Mouse (Mus musculus) common myeloid progenitor, adult 5-6 weeks (primary cell): ENCODE results near the gene Tbc1d2b. TPM values are rescaled to one million over a fixed set of nuclear protein-coding genes. Genes with fewer than 3 reads are reported as not detected.

Source experiments
- ATAC-seq: replicated peaks from 2 replicates; pipeline ENCODE4 v1.8.0; 2016; ENCODE audit warnings: low read depth, mild to moderate bottlenecking, moderate TSS enrichment, inconsistent platforms; ENCODE audit not compliant: poor library complexity, severe bottlenecking
- total RNA-seq: library from RNA; stranded (forward); fragments of 200-1000, 187-1606 nt; gene quantifications from 2 replicates; pipeline ENCODE4 v1.2.3, GENCODE M21; 2017

Tbc1d2b gene
- total RNA-seq, 1 experiment from 2014 or later = 61.3 TPM

DNA sequence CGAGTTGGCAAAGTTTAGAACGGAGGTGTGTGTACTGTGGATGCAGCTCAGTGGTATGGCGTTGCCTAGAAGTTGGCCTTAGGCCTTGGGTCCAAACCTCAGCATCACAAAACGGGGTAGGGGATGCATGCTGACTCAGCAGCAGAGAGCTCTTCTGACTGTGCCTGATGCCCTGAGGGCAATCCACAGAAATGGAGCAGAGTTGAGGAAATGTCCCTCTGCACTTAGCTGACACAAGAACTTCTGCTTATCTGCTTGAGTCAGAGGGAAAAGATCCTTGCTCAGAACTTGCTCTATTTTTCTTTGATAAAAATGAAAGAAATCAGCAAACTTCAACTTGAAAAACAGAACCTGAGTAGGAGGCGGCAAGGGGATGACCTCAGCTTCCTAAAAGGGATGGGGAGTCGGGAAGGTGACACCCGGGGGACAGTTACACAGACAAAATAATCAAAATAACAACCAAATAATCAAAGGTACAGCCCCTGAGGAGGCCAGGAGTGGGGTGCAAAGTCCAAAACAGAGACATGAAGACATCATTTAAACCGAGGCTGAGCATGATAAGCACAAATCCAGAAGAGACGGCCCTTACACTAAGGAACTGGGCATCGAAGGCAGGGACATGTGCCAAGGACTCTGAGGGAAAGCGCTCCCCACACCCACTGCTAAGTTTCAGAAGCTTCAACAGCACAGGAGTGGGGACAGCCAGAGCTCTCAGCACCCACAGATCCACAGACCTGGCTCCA, 54.2 kb downstream of the Tbc1d2b start:
- ATAC-seq = no peak

DNA sequence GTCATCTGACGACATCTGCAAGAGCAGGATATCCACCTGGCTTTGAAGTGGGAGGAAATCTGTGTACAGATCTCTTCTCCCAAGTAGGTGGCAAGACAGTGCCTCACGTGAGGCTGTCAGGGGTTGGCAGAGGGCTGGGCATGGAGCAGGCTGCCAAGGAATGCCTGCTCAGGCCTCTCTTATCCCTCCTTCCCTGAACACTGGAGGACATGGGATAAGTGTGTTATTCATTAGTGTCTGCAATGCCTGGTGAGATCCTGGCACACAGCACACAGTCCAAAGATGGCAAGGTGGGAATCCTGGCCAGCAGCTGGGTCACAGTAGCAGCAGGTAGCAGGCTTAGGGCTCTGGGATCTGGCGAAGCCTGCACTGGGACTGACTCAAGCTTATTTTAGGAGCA, 57.5 kb downstream of the Tbc1d2b start:
- ATAC-seq = no peak

- ATAC-seq = no peak
These were observed 61.9 kb downstream of the Tbc1d2b start for GRCm38 (mm10) chr9:90208655-90209054.

DNA sequence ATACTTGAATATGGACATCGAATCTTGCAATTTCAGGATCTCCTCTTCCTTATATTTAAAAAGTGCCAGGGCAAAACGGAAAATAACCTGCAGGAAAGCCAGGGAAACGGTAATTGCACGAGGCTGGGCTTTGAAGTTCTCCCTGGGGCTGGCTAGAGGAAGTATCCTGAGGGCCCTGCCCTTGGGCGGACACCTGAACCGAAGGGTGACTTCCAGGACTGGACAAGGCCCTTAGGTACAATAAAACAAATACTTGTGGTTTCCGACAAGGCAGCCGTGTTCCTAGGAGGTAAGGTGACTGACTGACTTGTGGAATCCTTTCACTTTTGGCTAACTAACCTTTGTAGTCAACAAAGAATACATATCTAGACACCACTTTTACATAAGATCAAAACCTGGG, 62.8 kb downstream of the Tbc1d2b start:
- ATAC-seq = no peak

DNA sequence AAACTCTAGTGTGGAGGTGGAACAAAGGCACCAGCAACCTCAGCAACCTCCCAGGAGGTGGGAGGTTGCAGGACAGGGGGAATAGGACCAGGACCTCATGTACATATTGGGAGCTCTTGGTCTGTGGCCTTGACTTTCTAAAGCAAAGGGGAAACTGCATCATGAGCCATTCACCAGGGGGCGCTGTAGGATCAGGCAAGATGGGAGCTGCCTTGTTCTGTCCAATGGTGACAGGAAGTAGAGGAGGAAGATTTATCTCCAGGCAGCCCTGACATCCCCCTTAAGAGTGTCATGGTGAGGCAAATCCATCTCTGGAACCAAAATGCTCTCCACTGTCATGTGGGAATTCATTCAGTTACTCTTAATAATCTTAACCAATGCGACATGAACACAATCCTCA, 64.1 kb downstream of the Tbc1d2b start:
- peak; percentile 73 for ATAC-seq

GRCm38 (mm10) chr9:90204396-90204915, 66.1 kb downstream of the Tbc1d2b start:
- ATAC-seq = no peak

DNA sequence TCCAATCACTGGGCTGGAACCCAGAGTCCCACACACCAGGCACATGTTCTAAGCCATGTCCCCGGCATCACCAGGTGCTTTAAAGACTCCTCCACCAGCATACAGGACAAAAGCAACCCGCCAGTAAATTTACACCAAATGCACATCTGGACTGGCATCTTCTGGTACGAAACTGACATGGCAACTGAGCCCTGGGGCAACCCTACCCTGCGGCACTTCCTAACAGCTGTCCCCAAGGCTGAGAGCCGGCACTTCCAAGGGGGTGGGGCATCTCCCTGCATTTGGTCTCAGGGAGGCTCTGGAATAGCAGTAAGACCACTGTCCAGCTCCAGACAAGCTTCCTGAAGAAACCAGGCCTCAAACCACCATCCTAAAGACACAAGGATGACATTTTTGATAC, 67.4 kb downstream of the Tbc1d2b start:
- no peak for ATAC-seq

DNA sequence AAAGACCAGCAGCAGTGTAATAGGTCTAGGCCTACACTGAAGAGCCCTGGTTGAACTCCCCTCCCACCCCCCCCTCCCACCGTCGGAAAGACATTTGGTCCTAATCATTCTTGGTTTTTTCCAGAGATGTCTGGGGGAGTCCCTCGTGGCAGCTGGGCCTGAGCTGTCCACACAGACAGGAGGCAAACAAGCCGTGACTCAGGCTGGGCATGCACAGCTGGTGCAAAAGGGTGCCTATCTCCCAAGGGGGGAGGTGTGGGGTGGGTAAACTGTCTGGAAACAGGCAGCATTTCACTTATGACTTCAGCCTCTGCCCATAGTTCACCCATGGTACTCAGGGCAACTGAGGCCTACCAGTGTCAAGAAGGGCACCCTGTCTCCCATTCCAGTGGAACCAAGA, 69.1 kb downstream of the Tbc1d2b start:
- no peak for ATAC-seq

- no peak for ATAC-seq
These were observed 69.5 kb downstream of the Tbc1d2b start for GRCm38 (mm10) chr9:90201096-90201495.

GRCm38 (mm10) chr9:90200501-90200900, 70.1 kb downstream of the Tbc1d2b start:
- no peak for ATAC-seq

GRCm38 (mm10) chr9:90199611-90200010, 71.0 kb downstream of the Tbc1d2b start:
- no peak for ATAC-seq

GRCm38 (mm10) chr9:90198531-90199449, 71.8 kb downstream of the Tbc1d2b start:
- peak; percentile 19; the same call in 1 of the 2 replicates for ATAC-seq

GRCm38 (mm10) chr9:90197866-90198383, 72.7 kb downstream of the Tbc1d2b start:
- 0 out of 2 replicates have a peak, but pooled peaks have one; percentile 3 for ATAC-seq

- no peak for ATAC-seq
These were observed 73.4 kb downstream of the Tbc1d2b start for GRCm38 (mm10) chr9:90197116-90197665.

- ATAC-seq = no peak
These were observed 74.3 kb downstream of the Tbc1d2b start for GRCm38 (mm10) chr9:90196262-90196661.

DNA sequence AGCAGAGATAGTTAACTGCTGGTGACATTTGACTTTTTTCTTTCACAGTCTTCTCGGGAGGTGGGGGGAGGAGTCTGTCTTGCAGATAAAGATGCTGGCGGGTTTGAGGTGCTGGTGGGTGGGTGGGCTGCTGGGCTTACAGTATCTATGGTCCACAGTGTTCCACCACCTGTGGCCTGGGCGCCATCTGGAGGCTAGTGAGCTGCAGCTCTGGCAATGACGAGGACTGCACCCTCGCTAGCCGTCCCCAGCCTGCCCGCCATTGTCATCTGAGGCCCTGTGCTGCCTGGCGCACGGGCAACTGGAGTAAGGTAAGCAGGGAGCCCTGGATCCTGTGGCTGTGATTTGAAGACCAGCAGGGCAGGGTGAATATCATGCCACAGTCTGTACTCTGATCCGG, 75.6 kb downstream of the Tbc1d2b start:
- no peak for ATAC-seq

- ATAC-seq = no peak
These were observed 81.2 kb downstream of the Tbc1d2b start for GRCm38 (mm10) chr9:90189391-90189790.

GRCm38 (mm10) chr9:90188893-90189292, 81.7 kb downstream of the Tbc1d2b start:
- no peak for ATAC-seq

- ATAC-seq = no peak; the same call in 1 of the 2 replicates
These were observed 85.2 kb downstream of the Tbc1d2b start for GRCm38 (mm10) chr9:90185356-90185910.

GRCm38 (mm10) chr9:90184116-90184515, 86.5 kb downstream of the Tbc1d2b start:
- no peak for ATAC-seq
